Mouse (Mus musculus) liver, embryonic 14.5 days (tissue): ENCODE measurements around the gene Xpot.

Source experiments
- CTCF ChIP-seq: IDR thresholded peaks from 2 replicates; pipeline ENCODE4 v1.5.1; 2016; ENCODE audit warnings: antibody characterized with exemption, low read depth, control low read depth
- EP300 ChIP-seq: IDR thresholded peaks from 2 replicates; pipeline ENCODE4 v1.6.1; 2016; ENCODE audit warnings: antibody characterized with exemption, low read depth

DNA sequence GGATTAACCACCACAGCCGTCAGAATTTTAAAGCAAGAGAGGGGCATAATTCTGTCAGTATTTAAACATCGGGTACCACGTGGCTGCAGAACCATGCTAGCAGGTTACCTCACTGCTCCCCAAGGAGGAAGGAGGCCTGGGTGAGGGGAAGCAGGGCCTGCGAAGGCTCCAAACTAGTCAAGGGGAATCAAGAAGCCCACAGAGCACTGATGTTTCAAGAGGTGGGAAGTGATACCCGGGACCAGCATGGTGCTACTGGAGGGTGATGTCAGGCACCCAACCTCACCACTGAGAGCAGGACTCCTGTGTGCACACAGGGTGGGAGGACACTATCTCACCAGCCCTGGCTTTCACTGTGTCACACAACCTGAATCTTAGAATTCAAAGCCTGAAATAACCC is 76.5 kb downstream of the Xpot start:
- TF ChIP-seq EP300 (no peak), CTCF (no peak)
